Mouse (Mus musculus) C2C12 (cell line): ENCODE data around the gene Nup107. TPM values are rescaled to one million over a fixed set of nuclear protein-coding genes. Genes with fewer than 3 reads are reported as not detected.

Experiments
- H3K27me3 ChIP-seq: one replicate; pipeline ENCODE4 v1.6.1; 2011; ENCODE audit not compliant: control insufficient read depth, insufficient read depth, insufficient read length
- H3K36me3 ChIP-seq: one replicate; pipeline ENCODE4 v1.6.1; 2011; ENCODE audit not compliant: control insufficient read depth, insufficient read depth
- H3K4me3 ChIP-seq: one replicate; pipeline ENCODE4 v1.5.1; 2011; ENCODE audit warnings: mild to moderate bottlenecking, control low read depth; ENCODE audit not compliant: poor library complexity, insufficient read depth, severe bottlenecking
- H3K79me2 ChIP-seq: one replicate; pipeline ENCODE4 v1.6.1; 2011; ENCODE audit not compliant: control insufficient read depth, insufficient read depth
- H3K79me3 ChIP-seq: one replicate; pipeline ENCODE4 v1.6.1; 2011; ENCODE audit warnings: low read depth, control low read depth
- H3ac ChIP-seq: one replicate; pipeline ENCODE3; 2011; ENCODE audit warnings: low read depth; ENCODE audit not compliant: control insufficient read depth, insufficient read length
- CEBPB ChIP-seq: IDR thresholded peaks from one replicate; pipeline ENCODE4 v1.6.1; 2011; ENCODE audit warnings: low read depth, mild to moderate bottlenecking, control low read depth, moderate library complexity
- CTCF ChIP-seq: IDR thresholded peaks from one replicate; pipeline ENCODE4 v1.5.1; 2011; ENCODE audit not compliant: control insufficient read depth, insufficient read depth, insufficient read length
- FOSL1 ChIP-seq: IDR thresholded peaks from one replicate; pipeline ENCODE4 v1.8.0; 2011; ENCODE audit warnings: mild to moderate bottlenecking, low read length; ENCODE audit not compliant: poor library complexity, insufficient read depth, severe bottlenecking
- MAX ChIP-seq: IDR thresholded peaks from one replicate; pipeline ENCODE4 v1.6.1; 2011; ENCODE audit warnings: mild to moderate bottlenecking, control low read depth
- MYOD1 ChIP-seq: IDR thresholded peaks from one replicate; pipeline ENCODE4 v1.6.1; 2011; ENCODE audit warnings: low read depth; ENCODE audit not compliant: control insufficient read depth, insufficient read length
- MYOG ChIP-seq: IDR thresholded peaks from one replicate; pipeline ENCODE4 v1.6.1; 2011; ENCODE audit not compliant: control insufficient read depth, insufficient read length; ENCODE audit errors: extremely low read depth
- USF1 ChIP-seq: IDR thresholded peaks from one replicate; pipeline ENCODE4 v1.6.1; 2011; ENCODE audit warnings: low read depth, mild to moderate bottlenecking, control low read depth, moderate library complexity
- polyA plus RNA-seq: library from polyadenylated mRNA; unstranded; fragments of >200 nt; fragmentation: generic; extraction: Trizol; gene quantifications from one replicate; pipeline ENCODE4 v1.2.1, GENCODE M21; 2012; ENCODE audit warnings: missing spikeins

Nup107 gene
- polyA plus RNA-seq, 1 experiment, result 41.2 TPM

GRCm38 (mm10) chr10:117812501-117812900 lies 20.0 kb upstream of the Nup107 start:
- H3K27me3 ChIP-seq, result no peaks in the 10 kb centered on the region
- peaks cover 73% of the 10 kb centered on the region for H3K36me3 ChIP-seq
- no peak overlapping the region for H3K4me3 ChIP-seq
- no peaks in the 10 kb centered on the region for H3K79me2 ChIP-seq
- H3K79me3 ChIP-seq, result peaks cover 2% of the 10 kb centered on the region
- H3ac ChIP-seq, result no peak overlapping the region
- TF ChIP-seq CEBPB (no peak), FOSL1 (no peak), MYOD1 (no peak), MYOG (no peak), CTCF (no peak), MAX (no peak), USF1 (no peak)

- Histone ChIP-seq H3K79me3 (peaks cover 2% of the 10 kb centered on the region), H3K79me2 (no peaks in the 10 kb centered on the region), H3K36me3 (peaks cover 64% of the 10 kb centered on the region), H3ac (no peak overlapping the region), H3K27me3 (no peaks in the 10 kb centered on the region), H3K4me3 (no peak overlapping the region)
- TF ChIP-seq MYOG (no peak), FOSL1 (no peak), MAX (no peak), USF1 (no peak), MYOD1 (no peak), CTCF (no peak), CEBPB (no peak)
These were observed 19.1 kb upstream of the Nup107 start for GRCm38 (mm10) chr10:117811555-117811954.

- H3K4me3 ChIP-seq, result no peak overlapping the region
- H3K79me2 ChIP-seq, result no peaks in the 10 kb centered on the region
- peaks cover 54% of the 10 kb centered on the region for H3K36me3 ChIP-seq
- no peak overlapping the region for H3ac ChIP-seq
- peaks cover 2% of the 10 kb centered on the region for H3K79me3 ChIP-seq
- H3K27me3 ChIP-seq, result no peaks in the 10 kb centered on the region
- TF ChIP-seq CEBPB (no peak), USF1 (no peak), MYOD1 (no peak), CTCF (no peak), MAX (no peak), MYOG (no peak), FOSL1 (no peak)
These were observed 18.0 kb upstream of the Nup107 start for GRCm38 (mm10) chr10:117810506-117810905.

GRCm38 (mm10) chr10:117808068-117808467 lies 15.6 kb upstream of the Nup107 start:
- peaks cover under 1% of the 10 kb centered on the region for H3K79me3 ChIP-seq
- TF ChIP-seq MYOG, result no peak
- TF ChIP-seq MYOD1, result no peak
- no peak for TF ChIP-seq CTCF
- TF ChIP-seq MAX, result no peak
- TF ChIP-seq FOSL1, result no peak
- no peak for TF ChIP-seq USF1
- no peak for TF ChIP-seq CEBPB

GRCm38 (mm10) chr10:117805919-117806318 lies 13.4 kb upstream of the Nup107 start:
- H3K27me3 ChIP-seq, result no peaks in the 10 kb centered on the region
- H3ac ChIP-seq, result no peak overlapping the region
- peaks cover 9% of the 10 kb centered on the region for H3K36me3 ChIP-seq
- no peaks in the 10 kb centered on the region for H3K79me3 ChIP-seq
- H3K79me2 ChIP-seq, result no peaks in the 10 kb centered on the region
- no peak overlapping the region for H3K4me3 ChIP-seq
- no peak for TF ChIP-seq CTCF
- TF ChIP-seq MYOG, result no peak
- no peak for TF ChIP-seq CEBPB
- no peak for TF ChIP-seq FOSL1
- no peak for TF ChIP-seq USF1
- no peak for TF ChIP-seq MAX
- no peak for TF ChIP-seq MYOD1

More at GRCm38 (mm10) chr10:117808068-117808467, 15.6 kb upstream of the Nup107 start:
- no peaks in the 10 kb centered on the region for H3K79me2 ChIP-seq
- H3ac ChIP-seq, result no peak overlapping the region
- no peaks in the 10 kb centered on the region for H3K27me3 ChIP-seq
- peaks cover 29% of the 10 kb centered on the region for H3K36me3 ChIP-seq
- H3K4me3 ChIP-seq, result no peak overlapping the region
